Mouse (Mus musculus): Measurements from ENCODE around the gene Gpc6. TPM values are rescaled to one million over a fixed set of nuclear protein-coding genes. Genes with fewer than 3 reads are reported as not detected.

Gene Gpc6
- total and polyA plus RNA-seq, 3 experiments = not detected

DNA sequence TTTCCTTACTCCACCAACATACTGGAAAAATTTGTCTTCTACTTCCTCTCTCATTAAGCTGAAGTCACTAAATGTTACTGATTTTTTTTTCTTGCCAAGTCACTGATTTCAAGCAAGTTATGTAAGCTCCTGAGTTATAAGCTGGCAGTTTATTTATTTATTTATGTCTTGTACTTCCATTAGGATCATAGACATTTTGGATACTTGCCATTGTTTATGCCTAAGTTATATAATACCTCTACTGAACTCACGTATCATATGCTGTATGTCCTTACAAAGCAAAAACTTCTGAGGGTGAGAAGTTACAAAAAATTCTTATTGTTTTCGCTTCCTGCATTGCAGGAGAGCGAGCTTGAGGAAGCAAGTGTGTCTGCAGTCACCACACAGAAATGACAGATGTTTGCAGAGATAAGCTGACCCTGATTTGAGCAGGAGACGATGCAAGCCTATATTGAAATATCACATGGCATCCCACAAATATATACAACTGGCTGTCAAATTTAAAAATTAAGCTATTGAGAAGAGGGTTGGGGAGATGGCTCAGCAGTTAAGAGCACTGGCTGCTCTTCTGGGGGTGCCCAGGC, 1020.9 kb downstream of the Gpc6 start:
- no peaks in the 10 kb centered on the region for H3K79me2 ChIP-seq (replicated peaks; ENCODE audit: control insufficient read depth, extremely low read depth, insufficient read depth, poor library complexity, severe bottlenecking)
- no peak overlapping the region for H3K4me3 ChIP-seq (replicated peaks in 1 of 3; ENCODE audit: low read depth in 2 of 3, low read length in 2 of 3, poor library complexity in 1 of 3)
- no peaks in the 10 kb centered on the region for H3K27me3 ChIP-seq (replicated peaks)
- DNase-seq (ENCODE audit: extremely low read depth) = no peak
- H3K36me3 ChIP-seq (replicated peaks in 1 of 2; ENCODE audit: control insufficient read depth in 1 of 2, insufficient read depth in 1 of 2, low read length in 1 of 2) = no peaks in the 10 kb centered on the region
- dilution Hi-C loops (cut with MboI; ENCODE audit: extremely low pct_ligation_motif_present, extremely low pct_unique_long_range_greater_than_20kb, low sequenced_read_pairs) (no loop called here), in situ Hi-C loops (cut with MboI; ENCODE audit: low pct_ligation_motif_present, low pct_unique_long_range_greater_than_20kb, low sequenced_read_pairs) (no loop called here)
- peaks cover 0 to under 1% of the 10 kb centered on the region in 2 experiments; a peak in 1 of 4 replicates for H3K4me1 ChIP-seq (ENCODE audit: control insufficient read depth in 1 of 2, insufficient read depth in 2 of 2)
- no peak overlapping the region for H3K4me2 ChIP-seq (ENCODE audit: insufficient read depth, low read depth, poor library complexity, severe bottlenecking)
- no peak overlapping the region for H3K9ac ChIP-seq (ENCODE audit: insufficient read depth, low read depth)
- TF ChIP-seq ELF1 (IDR thresholded peaks at IDR 0.05; ENCODE audit: low read depth, low read length) = no peak
- TF ChIP-seq MEF2A (IDR thresholded peaks at IDR 0.05; ENCODE audit: borderline replicate concordance, low read depth, low read length) = no peak
- no peak for TF ChIP-seq ZC3H11A (IDR thresholded peaks at IDR 0.05; ENCODE audit: low read depth, low read length)
- no peak for TF ChIP-seq MAZ (IDR thresholded peaks at IDR 0.05; ENCODE audit: low read depth, low read length)
- H3K9me3 ChIP-seq (replicated peaks; ENCODE audit: low read length) = peaks cover 3% of the 10 kb centered on the region
- H3K27ac ChIP-seq (ENCODE audit: insufficient read depth, low read depth) = no peak overlapping the region

GRCm38 (mm10) chr14:117951265-117951664, 1026.2 kb downstream of the Gpc6 start:
- Histone ChIP-seq H3K4me2 (ENCODE audit: insufficient read depth, low read depth, poor library complexity, severe bottlenecking) (peak overlapping the region; percentile 8; the same call in 1 of the 2 replicates), H3K79me2 (replicated peaks; ENCODE audit: control insufficient read depth, extremely low read depth, insufficient read depth, poor library complexity, severe bottlenecking) (no peaks in the 10 kb centered on the region), H3K9me3 (replicated peaks; ENCODE audit: low read length) (peaks cover 3% of the 10 kb centered on the region), H3K9ac (ENCODE audit: insufficient read depth, low read depth) (no peak overlapping the region), H3K4me3 (replicated peaks in 1 of 3; ENCODE audit: low read depth in 2 of 3, low read length in 2 of 3, poor library complexity in 1 of 3) (no peak overlapping the region), H3K36me3 (replicated peaks in 1 of 2; ENCODE audit: control insufficient read depth in 1 of 2, insufficient read depth in 1 of 2, low read length in 1 of 2) (no peaks in the 10 kb centered on the region), H3K4me1 (ENCODE audit: control insufficient read depth in 1 of 2, insufficient read depth in 2 of 2) (peaks cover 0 to 4% of the 10 kb centered on the region in 2 experiments; a peak in 2 of 4 replicates), H3K27ac (ENCODE audit: insufficient read depth, low read depth) (no peak overlapping the region), H3K27me3 (replicated peaks) (no peaks in the 10 kb centered on the region)
- no peak for DNase-seq (ENCODE audit: extremely low read depth)
- in situ Hi-C loops (cut with MboI; ENCODE audit: low pct_ligation_motif_present, low pct_unique_long_range_greater_than_20kb, low sequenced_read_pairs) (no loop called here), dilution Hi-C loops (cut with MboI; ENCODE audit: extremely low pct_ligation_motif_present, extremely low pct_unique_long_range_greater_than_20kb, low sequenced_read_pairs) (no loop called here)
- TF ChIP-seq HCFC1 (IDR thresholded peaks at IDR 0.05; ENCODE audit: low read depth, low read length) (no peak), ZKSCAN1 (IDR thresholded peaks at IDR 0.05; ENCODE audit: borderline replicate concordance, low read depth, low read length) (no peak), ZC3H11A (IDR thresholded peaks at IDR 0.05; ENCODE audit: low read depth, low read length) (no peak), NRF1 (IDR thresholded peaks at IDR 0.05; ENCODE audit: low read depth, low read length) (no peak), MEF2A (IDR thresholded peaks at IDR 0.05; ENCODE audit: borderline replicate concordance, low read depth, low read length) (no peak), GABPA (IDR thresholded peaks at IDR 0.05; ENCODE audit: insufficient replicate concordance, low read depth, low read length) (no peak), USF2 (conservative IDR thresholded peaks at IDR 0.05; ENCODE audit: low read depth, low read length) (no peak), PAX5 (IDR thresholded peaks at IDR 0.05; ENCODE audit: low read length) (no peak), SMC3 (IDR thresholded peaks at IDR 0.05; ENCODE audit: low read depth, low read length) (no peak), NELFE (IDR thresholded peaks at IDR 0.05; ENCODE audit: low read depth, low read length) (no peak), POLR2A (IDR thresholded peaks at IDR 0.05; ENCODE audit: low read depth, low read length) (no peak), CTCF (conservative IDR thresholded peaks at IDR 0.05 in 1 of 2, IDR thresholded peaks at IDR 0.05 in 1 of 2; ENCODE audit: low read depth in 2 of 2, low read length in 2 of 2) (no peak)

Data from CH12.LX (cell line).